Mouse (Mus musculus): ENCODE data around the gene Slc27a2. TPM values are rescaled to one million over a fixed set of nuclear protein-coding genes. Genes with fewer than 3 reads are reported as not detected.
"Not testable (repeated sequence)": the region's sequence is repeated elsewhere in the genome, so short reads cannot be mapped to it uniquely, and the experiment has no call there.

The Slc27a2 gene
- polyA plus RNA-seq, 1 experiment from 2014 or later, result 0.24 TPM

DNA sequence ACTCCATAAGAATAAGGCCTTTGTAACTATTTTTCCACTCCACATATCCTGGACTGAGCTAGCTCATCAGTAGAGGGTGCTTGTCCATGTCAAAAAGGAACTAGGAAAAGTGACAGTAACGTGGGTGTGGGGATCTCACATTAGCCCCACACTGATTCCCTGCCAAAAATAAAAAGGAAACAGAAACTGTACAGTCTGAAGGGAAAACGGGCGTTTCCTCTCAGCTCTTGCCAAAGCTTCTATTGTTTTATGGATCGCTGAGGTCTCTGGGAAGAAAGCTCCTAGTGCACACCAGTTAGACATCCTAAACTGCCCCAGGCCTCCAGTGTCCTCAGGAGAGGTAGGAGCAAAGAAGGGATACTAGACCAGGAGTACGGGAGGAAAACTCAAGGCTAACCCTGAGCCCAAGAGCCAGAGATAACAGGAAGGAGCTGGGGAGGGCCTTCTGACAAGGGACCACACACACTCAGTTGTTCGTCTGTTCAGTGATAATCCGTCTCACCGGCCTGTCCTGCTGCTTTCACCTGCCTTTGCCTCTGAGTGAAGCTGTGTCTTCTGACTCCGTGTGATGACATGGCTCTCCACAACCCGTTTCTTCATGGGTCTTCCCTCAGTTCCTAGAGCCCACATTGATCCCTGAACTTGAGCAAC is 55.5 kb downstream of the Slc27a2 start:
- no peaks in the 10 kb centered on the region for H3K27me3 ChIP-seq
- H3K4me2 ChIP-seq, result no peak overlapping the region
- H3K4me1 ChIP-seq (replicated peaks), result peaks cover 8% of the 10 kb centered on the region; the same call in 1 of the 2 replicates
- H3K9me3 ChIP-seq (replicated peaks), result no peaks in the 10 kb centered on the region
- H3K4me3 ChIP-seq, result no peak overlapping the region
- ATAC-seq (replicated peaks; ENCODE audit: insufficient number of reproducible peaks, insufficient read depth, low FRiP score, low read depth), result peak; percentile 39; the same call in 1 of the 2 replicates
- H3K36me3 ChIP-seq, result no peaks in the 10 kb centered on the region
- H3K9ac ChIP-seq, result no peak overlapping the region
- WGBS, result 43% methylated on average over 10 of the region's 10 CpGs
- H3K27ac ChIP-seq, result peak overlapping the region; percentile 39

DNA sequence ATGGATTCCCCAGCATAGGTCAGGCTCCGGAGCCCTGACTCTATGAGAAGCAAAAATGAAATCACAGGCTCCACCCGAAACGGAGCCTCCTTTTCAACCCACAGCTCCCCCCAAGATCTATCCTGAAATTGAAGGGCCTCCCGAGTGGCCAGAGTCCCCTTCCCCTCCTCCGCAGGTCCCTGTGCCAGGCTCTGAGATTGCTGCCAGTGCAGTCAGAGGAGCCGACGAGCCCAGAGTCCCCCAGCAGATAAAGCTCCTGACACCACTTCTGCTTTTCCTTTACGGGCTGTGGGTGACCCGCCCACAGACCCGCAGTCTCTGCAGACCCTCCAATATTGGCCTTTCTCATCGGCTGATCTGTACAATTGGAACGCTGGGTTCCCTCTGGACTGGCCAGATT is 57.4 kb downstream of the Slc27a2 start:
- WGBS, result 42% methylated on average over 12 of the region's 12 CpGs
- not testable (repeated sequence) for H3K27ac ChIP-seq; H3K4me2 ChIP-seq; H3K4me1 ChIP-seq (replicated peaks); H3K9me3 ChIP-seq (replicated peaks); H3K27me3 ChIP-seq; H3K36me3 ChIP-seq; H3K9ac ChIP-seq; H3K4me3 ChIP-seq; ATAC-seq (replicated peaks; ENCODE audit: insufficient number of reproducible peaks, insufficient read depth, low FRiP score, low read depth)

DNA sequence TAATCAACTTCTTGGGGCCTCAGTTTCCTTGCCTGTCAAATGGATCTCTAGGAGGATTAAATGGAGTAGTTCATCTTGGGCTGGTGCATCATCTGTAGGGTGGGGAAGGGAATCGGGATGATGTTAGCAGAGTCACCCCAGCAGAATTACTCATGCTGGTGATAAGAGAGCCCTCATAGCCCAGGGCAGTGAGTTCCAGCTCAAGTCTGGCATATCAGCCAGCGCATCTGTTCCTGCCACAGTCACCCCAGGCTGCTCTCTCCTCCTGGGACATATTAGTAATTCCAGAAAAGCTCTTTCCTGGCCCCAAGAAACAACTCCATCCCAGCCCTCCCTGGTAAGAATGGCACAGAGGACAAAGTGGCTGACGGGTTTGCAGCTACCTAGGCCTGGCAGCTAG is 63.1 kb downstream of the Slc27a2 start:
- H3K9me3 ChIP-seq (replicated peaks), result no peaks in the 10 kb centered on the region
- H3K9ac ChIP-seq, result no peak overlapping the region
- no peak overlapping the region for H3K4me3 ChIP-seq
- no peak for ATAC-seq (replicated peaks; ENCODE audit: insufficient number of reproducible peaks, insufficient read depth, low FRiP score, low read depth)
- 81% methylated on average over 3 of the region's 3 CpGs for WGBS
- H3K36me3 ChIP-seq, result no peaks in the 10 kb centered on the region
- no peak overlapping the region for H3K4me2 ChIP-seq
- peaks cover 13% of the 10 kb centered on the region for H3K4me1 ChIP-seq (replicated peaks)
- H3K27ac ChIP-seq, result no peak overlapping the region
- no peaks in the 10 kb centered on the region for H3K27me3 ChIP-seq

DNA sequence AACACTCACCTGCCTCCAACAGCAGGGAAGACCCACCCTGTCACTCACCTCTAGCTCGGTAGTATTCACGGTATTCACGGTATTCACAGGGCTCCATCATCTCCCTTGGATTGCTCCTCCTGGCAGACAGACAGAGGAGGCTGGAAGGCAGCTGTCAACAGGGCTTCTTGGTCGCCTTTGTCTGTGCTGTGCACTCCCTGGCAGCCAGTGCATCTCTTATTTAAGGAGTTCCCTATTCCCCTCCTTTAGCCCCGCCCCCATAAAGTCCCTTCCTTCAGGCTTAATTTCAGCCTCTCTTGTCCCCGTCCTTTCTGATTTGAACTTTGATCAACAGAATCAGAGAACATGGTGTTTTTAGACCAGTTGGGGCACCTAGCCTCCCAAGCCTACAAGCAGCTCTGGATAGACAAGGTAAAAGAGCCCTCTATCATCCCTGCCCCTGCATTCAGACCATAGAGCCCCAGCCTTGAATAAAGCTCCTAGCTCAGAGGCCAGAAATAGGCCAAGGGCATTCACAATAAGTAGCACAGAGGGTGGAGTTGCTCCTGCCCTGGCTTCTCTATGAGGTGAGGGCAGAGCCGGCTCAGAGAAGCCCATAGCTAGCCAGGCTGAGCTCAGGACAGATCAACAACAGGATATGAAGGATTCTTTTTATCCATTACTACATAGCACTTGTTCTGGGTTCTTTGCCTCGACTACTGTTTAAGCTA is 66.4 kb downstream of the Slc27a2 start:
- Histone ChIP-seq H3K4me1 (replicated peaks) (peaks cover 13% of the 10 kb centered on the region), H3K9ac (no peak overlapping the region), H3K4me3 (no peak overlapping the region), H3K4me2 (peak overlapping the region; percentile 33), H3K36me3 (no peaks in the 10 kb centered on the region), H3K27ac (peak overlapping the region; percentile 44), H3K27me3 (no peaks in the 10 kb centered on the region), H3K9me3 (replicated peaks) (no peaks in the 10 kb centered on the region)
- 15% methylated on average over 8 of the region's 8 CpGs for WGBS
- ATAC-seq (replicated peaks; ENCODE audit: insufficient number of reproducible peaks, insufficient read depth, low FRiP score, low read depth), result peak; percentile 39; the same call in 1 of the 2 replicates

DNA sequence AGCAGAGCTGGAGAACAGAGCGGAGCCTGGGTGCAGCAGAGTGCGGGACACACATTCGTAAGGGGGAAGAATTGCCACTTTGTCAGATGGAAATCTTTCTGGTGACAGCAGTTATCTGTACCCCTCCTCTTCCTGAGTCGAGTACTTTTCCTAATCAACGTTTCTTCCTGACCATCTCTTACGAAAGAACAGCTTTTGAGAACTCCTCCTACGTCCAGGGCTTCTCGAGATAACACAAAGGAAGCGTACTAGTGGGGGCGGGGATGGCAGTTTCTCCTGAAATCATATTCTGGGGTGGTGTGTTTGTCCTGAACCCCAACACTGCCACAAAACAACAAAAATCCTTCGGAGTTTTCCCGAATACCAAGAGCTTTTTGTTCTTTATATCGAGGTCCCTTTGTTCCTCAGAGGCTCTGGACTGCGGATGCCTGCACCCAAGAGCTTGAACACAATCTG is 67.1 kb downstream of the Slc27a2 start, which contains the start of gene Hdc:
Gene Hdc (minus strand): TSS at position 51 of the 456 bp plus-strand sequence.
- ATAC-seq (replicated peaks; ENCODE audit: insufficient number of reproducible peaks, insufficient read depth, low FRiP score, low read depth), result no peak
- WGBS, result 36% methylated on average over 14 of the region's 14 CpGs
- H3K4me3 ChIP-seq, result no peak within 1 kb of the TSS

DNA sequence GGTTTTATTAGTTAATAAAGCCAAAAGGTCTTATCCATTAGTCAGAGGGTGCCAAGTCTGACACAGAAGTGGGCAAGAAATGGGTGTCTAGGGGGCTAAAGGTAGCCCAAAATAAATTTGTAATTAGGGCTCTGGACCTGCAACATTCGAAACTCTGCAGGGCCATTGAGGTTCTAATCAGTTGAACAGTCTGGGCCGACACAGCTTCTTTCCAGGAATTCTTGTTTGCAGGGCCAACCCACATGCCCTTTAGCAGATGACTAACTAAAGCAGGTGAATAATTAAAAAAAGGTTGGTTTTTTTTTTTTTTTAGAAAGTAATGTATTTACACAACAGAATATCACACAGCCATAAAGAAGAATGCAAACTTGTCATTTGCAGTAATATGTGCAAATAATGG is 70.2 kb downstream of the Slc27a2 start:
- Histone ChIP-seq H3K4me3 (no peak overlapping the region), H3K36me3 (no peaks in the 10 kb centered on the region), H3K9me3 (replicated peaks) (no peaks in the 10 kb centered on the region), H3K4me1 (replicated peaks) (peaks cover 13% of the 10 kb centered on the region), H3K27me3 (no peaks in the 10 kb centered on the region), H3K27ac (no peak overlapping the region), H3K4me2 (no peak overlapping the region), H3K9ac (no peak overlapping the region)
- no peak for ATAC-seq (replicated peaks; ENCODE audit: insufficient number of reproducible peaks, insufficient read depth, low FRiP score, low read depth)
- 75% methylated on average over 2 of the region's 2 CpGs for WGBS

More for the DNA sequence above, 67.1 kb downstream of the Slc27a2 start, which contains the start of gene Hdc:
- Histone ChIP-seq H3K27ac (peak within 1 kb of the TSS; percentile 44), H3K4me1 (replicated peaks) (peaks cover 13% of the 10 kb centered on the region), H3K4me2 (peak within 1 kb of the TSS; percentile 33), H3K9me3 (replicated peaks) (no peaks in the 10 kb centered on the region), H3K9ac (no peak within 1 kb of the TSS), H3K36me3 (no peaks in the 10 kb centered on the region), H3K27me3 (no peaks in the 10 kb centered on the region)

DNA sequence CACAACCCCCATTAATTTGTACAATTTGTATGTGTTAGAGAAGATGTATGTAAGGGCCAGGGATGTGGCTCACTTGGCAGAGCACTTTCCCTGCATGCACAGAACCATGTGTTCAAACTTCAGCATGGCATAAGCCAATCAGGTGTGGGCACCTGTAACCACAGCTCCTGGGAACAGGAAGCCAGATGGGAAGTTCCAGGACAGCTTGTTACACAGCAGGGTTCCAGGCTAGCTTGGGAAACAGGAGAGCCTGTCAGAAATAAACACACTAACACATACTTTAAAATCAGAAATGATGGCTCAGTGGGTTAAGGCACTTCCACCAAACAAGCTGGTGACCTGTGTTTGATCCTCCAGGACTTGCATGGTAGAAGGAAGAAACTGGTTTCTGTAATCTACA is 70.9 kb downstream of the Slc27a2 start:
- Histone ChIP-seq H3K9me3 (replicated peaks) (no peaks in the 10 kb centered on the region), H3K27ac (no peak overlapping the region), H3K9ac (no peak overlapping the region), H3K36me3 (no peaks in the 10 kb centered on the region), H3K4me3 (no peak overlapping the region), H3K4me1 (replicated peaks) (peaks cover 13% of the 10 kb centered on the region), H3K4me2 (no peak overlapping the region), H3K27me3 (no peaks in the 10 kb centered on the region)
- ATAC-seq (replicated peaks; ENCODE audit: insufficient number of reproducible peaks, insufficient read depth, low FRiP score, low read depth), result no peak

DNA sequence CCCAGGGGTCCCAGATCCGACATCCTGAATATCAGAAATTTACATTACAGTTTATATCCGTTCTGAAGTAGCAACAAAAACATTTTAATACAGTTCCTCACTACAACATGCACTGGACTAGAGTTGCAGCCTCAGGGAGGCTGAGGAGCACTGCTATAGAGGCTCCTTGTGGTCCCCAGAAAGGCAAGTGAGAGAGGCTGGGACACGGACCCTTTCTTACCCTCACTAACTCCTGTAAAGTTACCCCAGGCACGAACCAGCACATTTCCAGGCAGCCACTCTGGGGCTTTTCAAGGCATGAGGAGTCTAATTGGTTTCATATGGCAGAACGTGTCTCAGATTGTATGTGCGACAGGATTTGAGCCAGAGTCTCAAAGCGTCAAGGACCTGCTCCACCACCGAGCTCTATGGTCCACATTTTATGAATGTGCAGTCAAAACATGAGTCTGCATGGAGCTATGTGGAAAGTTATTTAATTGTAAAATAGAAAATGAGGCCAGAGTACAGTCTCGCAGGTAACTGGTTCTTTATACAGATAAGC is 76.3 kb downstream of the Slc27a2 start:
- Histone ChIP-seq H3K27ac (no peak overlapping the region), H3K4me1 (replicated peaks) (no peaks in the 10 kb centered on the region), H3K36me3 (peaks cover 13% of the 10 kb centered on the region; the same call in 1 of the 2 replicates), H3K4me3 (no peak overlapping the region), H3K9me3 (replicated peaks) (no peaks in the 10 kb centered on the region), H3K9ac (no peak overlapping the region), H3K27me3 (no peaks in the 10 kb centered on the region), H3K4me2 (no peak overlapping the region)
- ATAC-seq (replicated peaks; ENCODE audit: insufficient number of reproducible peaks, insufficient read depth, low FRiP score, low read depth), result no peak
- WGBS, result 80% methylated on average over 9 of the region's 9 CpGs

DNA sequence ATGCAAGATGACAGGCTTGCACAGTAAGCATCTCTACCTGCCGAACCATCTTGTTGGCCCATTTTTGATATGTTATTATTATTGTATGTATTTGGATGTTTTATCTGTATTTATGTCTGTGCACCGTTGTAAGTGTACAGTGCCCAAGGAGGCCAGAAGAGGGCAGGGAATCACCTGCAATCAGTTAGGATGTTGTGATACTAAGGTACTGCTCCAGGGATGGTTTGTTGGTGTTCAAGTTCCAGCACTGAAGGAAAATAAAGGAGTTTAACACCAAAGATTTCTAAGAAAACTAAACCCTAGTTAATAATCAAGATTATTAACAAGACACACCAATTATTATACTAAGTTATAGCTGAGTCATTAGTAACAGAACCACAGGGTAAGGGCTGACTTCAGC is 81.0 kb downstream of the Slc27a2 start:
- no peak overlapping the region for H3K4me3 ChIP-seq
- ATAC-seq (replicated peaks; ENCODE audit: insufficient number of reproducible peaks, insufficient read depth, low FRiP score, low read depth), result no peak
- no peaks in the 10 kb centered on the region for H3K27me3 ChIP-seq
- H3K4me2 ChIP-seq, result no peak overlapping the region
- WGBS, result 82% methylated on average over 2 of the region's 2 CpGs
- H3K9ac ChIP-seq, result no peak overlapping the region
- H3K27ac ChIP-seq, result no peak overlapping the region
- peaks cover 15% of the 10 kb centered on the region; the same call in 1 of the 2 replicates for H3K36me3 ChIP-seq
- H3K4me1 ChIP-seq (replicated peaks), result no peaks in the 10 kb centered on the region
- H3K9me3 ChIP-seq (replicated peaks), result no peaks in the 10 kb centered on the region

DNA sequence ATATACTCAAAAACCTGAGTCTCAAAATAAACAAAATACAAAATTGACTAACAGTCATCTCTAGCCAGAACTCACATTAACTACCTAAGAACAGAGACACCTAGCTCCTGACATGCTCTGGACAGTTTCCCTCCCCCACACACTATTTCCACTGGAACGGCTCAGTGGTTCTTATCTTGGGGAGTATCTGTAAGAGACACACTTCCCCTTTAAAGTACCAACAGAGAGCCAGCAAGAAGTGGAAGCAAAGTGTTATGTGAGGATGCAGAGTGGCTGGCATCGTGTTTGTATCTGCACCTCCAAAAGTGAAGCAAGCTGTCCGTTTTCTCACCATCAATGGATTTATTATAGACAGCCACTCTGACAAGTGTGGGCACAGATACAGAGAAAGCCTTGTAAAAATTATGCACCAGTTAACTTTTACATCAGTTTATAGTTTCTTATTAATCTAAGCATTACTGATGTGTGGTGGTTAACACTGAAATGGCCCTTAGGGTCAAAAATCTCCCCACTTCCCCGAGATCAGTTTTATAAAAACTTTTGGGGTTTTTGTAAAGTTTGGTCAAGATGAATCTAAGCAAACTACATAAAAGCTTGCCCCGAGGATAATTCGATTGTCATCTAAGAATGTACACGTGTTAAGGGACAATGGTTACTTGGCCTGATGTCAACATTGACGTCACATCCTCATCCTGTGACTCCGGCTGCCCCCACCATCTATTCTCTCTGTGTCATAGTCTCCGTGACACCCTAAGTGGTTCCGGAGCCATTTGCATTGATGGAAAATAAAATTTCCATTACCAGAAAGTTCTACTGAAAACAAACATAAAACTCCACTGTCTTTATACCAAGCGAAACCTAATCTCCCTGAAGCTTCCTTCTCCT is 84.0 kb downstream of the Slc27a2 start:
- Histone ChIP-seq H3K4me1 (replicated peaks) (no peaks in the 10 kb centered on the region), H3K9me3 (replicated peaks) (no peaks in the 10 kb centered on the region), H3K4me3 (no peak overlapping the region), H3K36me3 (peaks cover 27% of the 10 kb centered on the region), H3K27me3 (no peaks in the 10 kb centered on the region), H3K27ac (peak overlapping the region; percentile 34; the same call in 1 of the 2 replicates), H3K4me2 (no peak overlapping the region), H3K9ac (no peak overlapping the region)
- no peak for ATAC-seq (replicated peaks; ENCODE audit: insufficient number of reproducible peaks, insufficient read depth, low FRiP score, low read depth)
- 57% methylated on average over 12 of the region's 12 CpGs for WGBS

Data from heart, embryonic 15.5 days (tissue).